Mouse (Mus musculus): ENCODE results near the gene Mtfp1. TPM values are rescaled to one million over a fixed set of nuclear protein-coding genes. Genes with fewer than 3 reads are reported as not detected.

Gene Mtfp1
- polyA plus RNA-seq, 1 experiment = 31.2 TPM

GRCm38 (mm10) chr11:4078267-4078933 lies 16.8 kb downstream of the Mtfp1 start:
- TF ChIP-seq CTCF (conservative IDR thresholded peaks at IDR 0.05; ENCODE audit: insufficient read depth, insufficient read length, low read depth, low read length) (no peak), POLR2A (IDR thresholded peaks at IDR 0.05; ENCODE audit: low read depth, low read length) (no peak)
- Histone ChIP-seq H3K36me3 (ENCODE audit: control insufficient read depth, insufficient read depth, low read length) (no peaks in the 10 kb centered on the region), H3K27ac (ENCODE audit: insufficient read depth, low read depth, low read length) (no peak overlapping the region), H3K4me3 (ENCODE audit: insufficient read depth, low read depth, low read length) (no peak overlapping the region), H3K27me3 (replicated peaks; ENCODE audit: control insufficient read depth, insufficient read depth, low read length) (no peaks in the 10 kb centered on the region), H3K4me1 (ENCODE audit: control insufficient read depth, insufficient read depth, low read length) (no peaks in the 10 kb centered on the region)
- DNase-seq = no peak
- 73% methylated on average over 7 of the region's 7 CpGs for WGBS

DNA sequence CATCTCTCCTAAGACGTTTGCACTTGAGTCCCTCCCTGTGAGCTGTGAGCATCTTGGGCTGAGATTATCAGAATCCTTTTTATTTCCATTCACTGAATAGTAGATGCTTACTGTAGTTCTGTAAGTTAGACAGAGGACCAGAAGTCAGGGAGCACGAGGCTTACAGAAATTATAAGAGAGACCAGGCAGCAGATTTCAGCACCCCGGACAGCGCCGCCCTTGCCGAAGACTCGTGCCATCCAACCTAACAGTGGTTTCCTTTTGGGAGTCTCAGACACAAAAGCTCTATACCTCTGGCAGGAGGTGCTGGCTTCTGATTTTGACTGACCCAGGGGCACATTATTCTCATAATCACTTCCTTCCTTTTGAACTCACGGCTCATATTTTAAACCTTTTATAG lies 18.6 kb downstream of the Mtfp1 start:
- no peaks in the 10 kb centered on the region for H3K4me1 ChIP-seq (ENCODE audit: control insufficient read depth, insufficient read depth, low read length)
- H3K36me3 ChIP-seq (ENCODE audit: control insufficient read depth, insufficient read depth, low read length) = no peaks in the 10 kb centered on the region
- no peaks in the 10 kb centered on the region for H3K27me3 ChIP-seq (replicated peaks; ENCODE audit: control insufficient read depth, insufficient read depth, low read length)
- H3K4me3 ChIP-seq (ENCODE audit: insufficient read depth, low read depth, low read length) = no peak overlapping the region
- no peak overlapping the region for H3K27ac ChIP-seq (ENCODE audit: insufficient read depth, low read depth, low read length)
- TF ChIP-seq CTCF (conservative IDR thresholded peaks at IDR 0.05; ENCODE audit: insufficient read depth, insufficient read length, low read depth, low read length) = no peak
- TF ChIP-seq POLR2A (IDR thresholded peaks at IDR 0.05; ENCODE audit: low read depth, low read length) = no peak
- 11% methylated on average over 8 of the region's 8 CpGs for WGBS
- DNase-seq = peak; percentile 49

DNA sequence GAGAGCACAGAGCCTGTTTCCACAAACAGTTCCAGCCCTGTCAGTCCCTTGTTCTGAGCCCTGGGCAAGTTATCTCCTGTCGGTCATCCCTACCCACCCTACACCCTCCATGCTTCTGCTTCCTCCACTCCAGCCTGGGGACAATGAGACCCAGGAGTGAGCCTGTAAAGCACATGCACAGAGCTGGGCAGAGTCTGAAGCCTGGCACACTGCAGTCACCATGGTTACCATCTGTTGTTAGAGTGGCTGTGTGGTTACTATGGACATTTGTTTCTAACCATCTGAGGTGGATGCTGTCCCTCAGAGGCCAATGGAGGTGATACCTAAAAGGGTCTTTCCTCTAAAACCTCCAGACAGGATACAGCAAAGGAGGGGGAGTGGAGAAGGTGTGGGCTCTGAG lies 25.6 kb downstream of the Mtfp1 start:
- Histone ChIP-seq H3K27me3 (replicated peaks; ENCODE audit: control insufficient read depth, insufficient read depth, low read length) (no peaks in the 10 kb centered on the region), H3K4me3 (ENCODE audit: insufficient read depth, low read depth, low read length) (no peak overlapping the region), H3K27ac (ENCODE audit: insufficient read depth, low read depth, low read length) (no peak overlapping the region), H3K36me3 (ENCODE audit: control insufficient read depth, insufficient read depth, low read length) (no peaks in the 10 kb centered on the region), H3K4me1 (ENCODE audit: control insufficient read depth, insufficient read depth, low read length) (no peaks in the 10 kb centered on the region)
- WGBS = 77% methylated on average over 1 of the region's 1 CpGs
- DNase-seq = no peak
- TF ChIP-seq CTCF (conservative IDR thresholded peaks at IDR 0.05; ENCODE audit: insufficient read depth, insufficient read length, low read depth, low read length) = no peak
- TF ChIP-seq POLR2A (IDR thresholded peaks at IDR 0.05; ENCODE audit: low read depth, low read length) = no peak

- no peaks in the 10 kb centered on the region for H3K4me1 ChIP-seq (ENCODE audit: control insufficient read depth, insufficient read depth, low read length)
- H3K4me3 ChIP-seq (ENCODE audit: insufficient read depth, low read depth, low read length) = no peak within 1 kb of the TSS
- TF ChIP-seq POLR2A (IDR thresholded peaks at IDR 0.05; ENCODE audit: low read depth, low read length) = no peak
- no peak for TF ChIP-seq CTCF (conservative IDR thresholded peaks at IDR 0.05; ENCODE audit: insufficient read depth, insufficient read length, low read depth, low read length)
- no peaks in the 10 kb centered on the region for H3K27me3 ChIP-seq (replicated peaks; ENCODE audit: control insufficient read depth, insufficient read depth, low read length)
- H3K27ac ChIP-seq (ENCODE audit: insufficient read depth, low read depth, low read length) = no peak within 1 kb of the TSS
- whole genome bisulfite sequencing = 62% methylated on average over 5 of the region's 5 CpGs
- DNase-seq = no peak
- no peaks in the 10 kb centered on the region for H3K36me3 ChIP-seq (ENCODE audit: control insufficient read depth, insufficient read depth, low read length)
Measured at GRCm38 (mm10) chr11:4064627-4065122, 30.6 kb downstream of the Mtfp1 start, which contains the start of gene Sec14l3. Gene Sec14l3 (plus strand): TSS chr11:4064841.

DNA sequence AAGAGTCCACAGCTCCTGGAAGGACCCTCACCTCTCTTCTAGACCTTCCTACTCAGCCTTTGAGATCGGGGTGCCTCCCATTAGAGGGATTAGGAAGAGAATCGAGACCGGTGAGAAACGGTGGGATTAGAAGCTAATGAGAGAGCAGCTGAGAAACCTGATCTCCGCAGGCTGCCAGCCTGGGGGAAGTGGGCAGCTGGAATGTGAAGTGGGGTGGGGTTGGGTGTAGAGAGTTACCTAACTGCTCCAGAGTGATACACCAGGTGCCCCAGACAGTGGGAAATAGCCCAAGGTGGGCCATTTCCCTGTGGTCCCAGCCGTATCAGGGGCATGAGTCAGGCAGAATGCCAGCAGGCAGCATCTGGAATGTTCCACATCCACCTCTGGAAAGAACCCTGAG lies 32.3 kb downstream of the Mtfp1 start:
- DNase-seq = no peak
- Histone ChIP-seq H3K27me3 (replicated peaks; ENCODE audit: control insufficient read depth, insufficient read depth, low read length) (no peaks in the 10 kb centered on the region), H3K4me3 (ENCODE audit: insufficient read depth, low read depth, low read length) (no peak overlapping the region), H3K36me3 (ENCODE audit: control insufficient read depth, insufficient read depth, low read length) (no peaks in the 10 kb centered on the region), H3K27ac (ENCODE audit: insufficient read depth, low read depth, low read length) (no peak overlapping the region), H3K4me1 (ENCODE audit: control insufficient read depth, insufficient read depth, low read length) (no peaks in the 10 kb centered on the region)
- TF ChIP-seq POLR2A (IDR thresholded peaks at IDR 0.05; ENCODE audit: low read depth, low read length) (no peak), CTCF (conservative IDR thresholded peaks at IDR 0.05; ENCODE audit: insufficient read depth, insufficient read length, low read depth, low read length) (no peak)
- WGBS = 36% methylated on average over 6 of the region's 6 CpGs

- no peaks in the 10 kb centered on the region for H3K36me3 ChIP-seq (ENCODE audit: control insufficient read depth, insufficient read depth, low read length)
- no peak for TF ChIP-seq CTCF (conservative IDR thresholded peaks at IDR 0.05; ENCODE audit: insufficient read depth, insufficient read length, low read depth, low read length)
- TF ChIP-seq POLR2A (IDR thresholded peaks at IDR 0.05; ENCODE audit: low read depth, low read length) = no peak
- H3K27me3 ChIP-seq (replicated peaks; ENCODE audit: control insufficient read depth, insufficient read depth, low read length) = no peaks in the 10 kb centered on the region
Measured at GRCm38 (mm10) chr11:4062523-4062922, 32.7 kb downstream of the Mtfp1 start.

GRCm38 (mm10) chr11:4060866-4061575 lies 34.2 kb downstream of the Mtfp1 start:
- Histone ChIP-seq H3K4me1 (ENCODE audit: control insufficient read depth, insufficient read depth, low read length) (no peaks in the 10 kb centered on the region), H3K4me3 (ENCODE audit: insufficient read depth, low read depth, low read length) (no peak overlapping the region), H3K27ac (ENCODE audit: insufficient read depth, low read depth, low read length) (no peak overlapping the region), H3K27me3 (replicated peaks; ENCODE audit: control insufficient read depth, insufficient read depth, low read length) (no peaks in the 10 kb centered on the region), H3K36me3 (ENCODE audit: control insufficient read depth, insufficient read depth, low read length) (no peaks in the 10 kb centered on the region)
- no peak for DNase-seq
- TF ChIP-seq CTCF (conservative IDR thresholded peaks at IDR 0.05; ENCODE audit: insufficient read depth, insufficient read length, low read depth, low read length) (no peak), POLR2A (IDR thresholded peaks at IDR 0.05; ENCODE audit: low read depth, low read length) (no peak)
- WGBS = 58% methylated on average over 5 of the region's 5 CpGs

More at GRCm38 (mm10) chr11:4062523-4062922, 32.7 kb downstream of the Mtfp1 start:
- Histone ChIP-seq H3K4me1 (ENCODE audit: control insufficient read depth, insufficient read depth, low read length) (no peaks in the 10 kb centered on the region), H3K4me3 (ENCODE audit: insufficient read depth, low read depth, low read length) (no peak overlapping the region), H3K27ac (ENCODE audit: insufficient read depth, low read depth, low read length) (no peak overlapping the region)
- 84% methylated on average over 4 of the region's 4 CpGs for WGBS
- DNase-seq = no peak
